Comparison of ENCODE assay signal across 8 mouse cellular contexts in genomic region chr4:117495869-117496401, GRCm38 (mm10). TPM values are rescaled to one million over a fixed set of nuclear protein-coding genes. Genes with fewer than 3 reads are reported as not detected.
A peak's percentile ranks its signal among the peaks of the same experiment; 100 is the strongest.
DNase-seq lines count a peak whose midpoint lies in the region; ATAC-seq and TF ChIP-seq lines count a peak whose summit lies in the region.

No protein-coding gene starts in this region.

- ATAC-seq in kidney, embryonic 14.5 days (ENCODE audit: low FRiP score, low TSS enrichment) = peak; percentile 11; the same call in 1 of the 2 replicates
- ATAC-seq in forebrain, embryonic 12.5 days (ENCODE audit: low FRiP score) = no peak
- ATAC-seq in kidney, postnatal 0 days (replicated peaks; ENCODE audit: low FRiP score, low read depth) = no peak
- ATAC-seq in neural tube, embryonic 13.5 days (ENCODE audit: low read depth) = 0 out of 2 replicates have a peak, but pooled peaks have one; percentile 17
- no peak for ATAC-seq in erythroblast, adult 5-6 weeks (replicated peaks; ENCODE audit: low FRiP score, poor library complexity, severe bottlenecking)

- DNase-seq in kidney, postnatal 14 days = no peak
- DNase-seq in ZHBTc4 (ENCODE audit: low read depth, low spot score) = peak; percentile 64
- no peak for DNase-seq in kidney, postnatal 0 days (ENCODE audit: low spot score)
- no peak for DNase-seq in frontal cortex, adult 2 months (ENCODE audit: extremely low spot score in 1 of 2, low spot score in 1 of 2)

- WGBS in kidney, embryonic 14.5 days = under 1% methylated on average over 33 of the region's 33 CpGs
- under 1% methylated on average over 33 of the region's 33 CpGs for WGBS in forebrain, embryonic 12.5 days
- under 1% methylated on average over 33 of the region's 33 CpGs for WGBS in kidney, postnatal 0 days
- under 1% methylated on average over 33 of the region's 33 CpGs for WGBS in neural tube, embryonic 13.5 days

- H3K4me2 ChIP-seq in kidney, embryonic 14.5 days (replicated peaks; ENCODE audit: low read depth, low read length) = peak overlapping the region; percentile 92
- H3K4me2 ChIP-seq in forebrain, embryonic 12.5 days = peak overlapping the region; percentile 89
- peak overlapping the region; percentile 75 for H3K4me2 ChIP-seq in kidney, postnatal 0 days (ENCODE audit: low read length)
- peak overlapping the region; percentile 68 for H3K4me2 ChIP-seq in neural tube, embryonic 13.5 days

- H3K9me3 ChIP-seq in kidney, embryonic 14.5 days (ENCODE audit: control insufficient read depth, low read length) = no peaks in the 10 kb centered on the region
- no peaks in the 10 kb centered on the region for H3K9me3 ChIP-seq in forebrain, embryonic 12.5 days
- H3K9me3 ChIP-seq in kidney, postnatal 0 days (replicated peaks; ENCODE audit: low read length) = no peaks in the 10 kb centered on the region
- no peaks in the 10 kb centered on the region for H3K9me3 ChIP-seq in neural tube, embryonic 13.5 days

- H3K4me1 ChIP-seq in kidney, embryonic 14.5 days (ENCODE audit: control insufficient read depth, insufficient read depth, low read length) = peaks cover 22% of the 10 kb centered on the region
- H3K4me1 ChIP-seq in forebrain, embryonic 12.5 days = peaks cover 33% of the 10 kb centered on the region
- peaks cover 13% of the 10 kb centered on the region; the same call in 1 of the 2 replicates for H3K4me1 ChIP-seq in kidney, postnatal 0 days (replicated peaks; ENCODE audit: insufficient read depth, low read length)
- H3K4me1 ChIP-seq in neural tube, embryonic 13.5 days (replicated peaks) = peaks cover 37% of the 10 kb centered on the region

- H3K27me3 ChIP-seq in kidney, embryonic 14.5 days (ENCODE audit: control insufficient read depth, insufficient read depth, low read length) = peaks cover 63% of the 10 kb centered on the region
- H3K27me3 ChIP-seq in forebrain, embryonic 12.5 days = peaks cover 78% of the 10 kb centered on the region
- H3K27me3 ChIP-seq in kidney, postnatal 0 days (ENCODE audit: insufficient read depth, low read length) = peaks cover 49% of the 10 kb centered on the region
- H3K27me3 ChIP-seq in neural tube, embryonic 13.5 days = peaks cover 96% of the 10 kb centered on the region

- H3K36me3 ChIP-seq in kidney, embryonic 14.5 days (ENCODE audit: control insufficient read depth, insufficient read depth, low read length) = no peaks in the 10 kb centered on the region
- no peaks in the 10 kb centered on the region for H3K36me3 ChIP-seq in forebrain, embryonic 12.5 days (replicated peaks)
- H3K36me3 ChIP-seq in kidney, postnatal 0 days (ENCODE audit: insufficient read depth, low read length) = no peaks in the 10 kb centered on the region
- H3K36me3 ChIP-seq in neural tube, embryonic 13.5 days = no peaks in the 10 kb centered on the region

- no peak overlapping the region for H3K27ac ChIP-seq in kidney, embryonic 14.5 days (ENCODE audit: low read depth, low read length)
- 0 out of 2 replicates have a peak overlapping the region, but pooled peaks have one; percentile 19 for H3K27ac ChIP-seq in forebrain, embryonic 12.5 days
- no peak overlapping the region for H3K27ac ChIP-seq in kidney, postnatal 0 days
- peak overlapping the region; percentile 84 for H3K27ac ChIP-seq in neural tube, embryonic 13.5 days (replicated peaks)

- H3K4me3 ChIP-seq in kidney, embryonic 14.5 days (ENCODE audit: low read length) = peak overlapping the region; percentile 48
- H3K4me3 ChIP-seq in forebrain, embryonic 12.5 days (replicated peaks) = peak overlapping the region; percentile 51
- peak overlapping the region; percentile 45 for H3K4me3 ChIP-seq in kidney, postnatal 0 days (replicated peaks; ENCODE audit: low read depth, low read length)
- peak overlapping the region; percentile 48 for H3K4me3 ChIP-seq in neural tube, embryonic 13.5 days

- H3K9ac ChIP-seq in kidney, embryonic 14.5 days (ENCODE audit: low read depth, low read length) = peak overlapping the region; percentile 48; the same call in 1 of the 2 replicates
- peak overlapping the region; percentile 53 for H3K9ac ChIP-seq in forebrain, embryonic 12.5 days
- H3K9ac ChIP-seq in kidney, postnatal 0 days (ENCODE audit: low read depth, low read length) = no peak overlapping the region
- peak overlapping the region; percentile 71 for H3K9ac ChIP-seq in neural tube, embryonic 13.5 days

- no peak for TF ChIP-seq CTCF in kidney, postnatal 0 days (IDR thresholded peaks at IDR 0.05; ENCODE audit: low read depth)

RNA-seq across cellular contexts. Expression of gene Rnf220, which starts 0.9 kb away (rescaled TPM):
- polyA plus RNA-seq in kidney, embryonic 14.5 days (2014; fragmentation: Nextera tagmentation; extraction: Ambion mirVana) = 50.8 and 59.3 TPM in 2 replicates
- 116 and 118 TPM in 2 replicates for polyA plus RNA-seq in forebrain, embryonic 12.5 days (2016; fragmentation: Nextera tagmentation; extraction: Ambion mirVana)
- 60.8 and 62.1 TPM in 2 replicates for polyA plus RNA-seq in kidney, postnatal 0 days (2015; fragmentation: Nextera tagmentation; extraction: Ambion mirVana)
- 97.1 and 104 TPM in 2 replicates for polyA plus RNA-seq in neural tube, embryonic 13.5 days (2015; fragmentation: Nextera tagmentation; extraction: Ambion mirVana)
- 193 and 212 TPM in 2 replicates for polyA plus RNA-seq in frontal cortex, adult 2 months (2012; rRNA removed)
- total RNA-seq in erythroblast, adult 5-6 weeks (2015; ENCODE audit: low replicate concordance) = 6.3 and 19.0 TPM in 2 replicates
- 19.5 and 22.1 TPM in 2 replicates for total RNA-seq in erythroblast, adult 5-6 weeks (2017; ENCODE audit: low replicate concordance)

RNA-seq across cellular contexts. Expression of gene Eri3, which starts 54.2 kb away (rescaled TPM):
- polyA plus RNA-seq in kidney, embryonic 14.5 days (2014; fragmentation: Nextera tagmentation; extraction: Ambion mirVana) = 138 and 161 TPM in 2 replicates
- polyA plus RNA-seq in forebrain, embryonic 12.5 days (2016; fragmentation: Nextera tagmentation; extraction: Ambion mirVana) = 158 and 168 TPM in 2 replicates
- 114 and 127 TPM in 2 replicates for polyA plus RNA-seq in kidney, postnatal 0 days (2015; fragmentation: Nextera tagmentation; extraction: Ambion mirVana)
- 174 and 179 TPM in 2 replicates for polyA plus RNA-seq in neural tube, embryonic 13.5 days (2015; fragmentation: Nextera tagmentation; extraction: Ambion mirVana)
- 190 and 194 TPM in 2 replicates for polyA plus RNA-seq in frontal cortex, adult 2 months (2012; rRNA removed)
- total RNA-seq in erythroblast, adult 5-6 weeks (2015; ENCODE audit: low replicate concordance) = 20.4 and 21.9 TPM in 2 replicates
- total RNA-seq in erythroblast, adult 5-6 weeks (2017; ENCODE audit: low replicate concordance) = 1.1 and 9.4 TPM in 2 replicates

Comparison
In these comparisons a context has a peak if more than half of its experiments do, and no peak if none do; other contexts are left out.
1. ATAC-seq: peak in kidney, embryonic 14.5 days (single experiment) and neural tube, embryonic 13.5 days (single experiment); none in forebrain, embryonic 12.5 days (single experiment), kidney, postnatal 0 days (single experiment) and erythroblast, adult 5-6 weeks (single experiment).
2. H3K27ac ChIP-seq: peak in forebrain, embryonic 12.5 days (single experiment) and neural tube, embryonic 13.5 days (single experiment); none in kidney, embryonic 14.5 days (single experiment) and kidney, postnatal 0 days (single experiment).
3. Peak in every context shown above with its lines, with median percentiles within 50 percentile points of each other: H3K4me2 ChIP-seq and H3K4me3 ChIP-seq.